Comparison of ENCODE assay signal across 8 mouse cellular contexts in genomic region chr14:55520451-55521361, GRCm38 (mm10). TPM values are rescaled to one million over a fixed set of nuclear protein-coding genes. Genes with fewer than 3 reads are reported as not detected.
DNase-seq lines count a peak whose midpoint lies in the region; ATAC-seq and TF ChIP-seq lines count a peak whose summit lies in the region.

No protein-coding gene starts in this region.

- H3K9ac ChIP-seq in ES-E14 (ENCODE audit: insufficient read depth, low read depth, low read length, poor library complexity, severe bottlenecking): peak overlapping the region; percentile 5; the same call in 1 of the 2 replicates
- peak overlapping the region; percentile 57 for H3K9ac ChIP-seq in hindbrain, embryonic 12.5 days
- no peak overlapping the region for H3K9ac ChIP-seq in liver, embryonic 13.5 days

- peaks cover 34% of the 10 kb centered on the region for H3K27me3 ChIP-seq in hindbrain, embryonic 12.5 days
- H3K27me3 ChIP-seq in liver, embryonic 13.5 days: peaks cover 100% of the 10 kb centered on the region

- WGBS in hindbrain, embryonic 12.5 days: under 1% methylated on average over 61 of the region's 61 CpGs
- 1% methylated on average over 61 of the region's 61 CpGs for WGBS in liver, embryonic 13.5 days (ENCODE audit: insufficient replicate concordance)
- 2% methylated on average over 61 of the region's 61 CpGs for WGBS in olfactory bulb, adult 2 months

- no peaks in the 10 kb centered on the region for H3K9me3 ChIP-seq in ES-E14 (ENCODE audit: control insufficient read depth, insufficient read depth, low read depth, low read length)
- H3K9me3 ChIP-seq in hindbrain, embryonic 12.5 days (replicated peaks): no peaks in the 10 kb centered on the region
- H3K9me3 ChIP-seq in liver, embryonic 13.5 days (replicated peaks): no peaks in the 10 kb centered on the region

- peaks cover 3 to 4% of the 10 kb centered on the region in 2 experiments; a peak in 3 of 4 replicates for H3K4me1 ChIP-seq in ES-E14 (ENCODE audit: control insufficient read depth in 2 of 2, insufficient read depth in 2 of 2, low read length in 2 of 2, poor library complexity in 1 of 2)
- peaks cover 23% of the 10 kb centered on the region for H3K4me1 ChIP-seq in hindbrain, embryonic 12.5 days
- H3K4me1 ChIP-seq in liver, embryonic 13.5 days (replicated peaks): peaks cover 14% of the 10 kb centered on the region
- H3K4me1 ChIP-seq in olfactory bulb, adult 2 months (ENCODE audit: control insufficient read depth, insufficient read depth, low read length): peaks cover 30% of the 10 kb centered on the region

- peak overlapping the region; percentile 65 to 73 for H3K4me3 ChIP-seq in ES-E14 (ENCODE audit: insufficient read depth in 1 of 2, low read depth in 1 of 2, low read length in 2 of 2, poor library complexity in 1 of 2, severe bottlenecking in 1 of 2)
- peak overlapping the region; percentile 50 for H3K4me3 ChIP-seq in hindbrain, embryonic 12.5 days
- peak overlapping the region; percentile 49 for H3K4me3 ChIP-seq in liver, embryonic 13.5 days (replicated peaks)
- H3K4me3 ChIP-seq in olfactory bulb, adult 2 months (ENCODE audit: insufficient read depth, low read depth, low read length): peak overlapping the region; percentile 51

- H3K36me3 ChIP-seq in ES-E14 (ENCODE audit: control insufficient read depth, insufficient read depth, low read length, poor library complexity, severe bottlenecking): no peaks in the 10 kb centered on the region
- no peaks in the 10 kb centered on the region for H3K36me3 ChIP-seq in hindbrain, embryonic 12.5 days
- no peaks in the 10 kb centered on the region for H3K36me3 ChIP-seq in liver, embryonic 13.5 days

- no peak overlapping the region for H3K27ac ChIP-seq in ES-E14 (ENCODE audit: insufficient read depth, low read depth, low read length, poor library complexity, severe bottlenecking)
- peak overlapping the region; percentile 45; the same call in 1 of the 2 replicates for H3K27ac ChIP-seq in hindbrain, embryonic 12.5 days
- H3K27ac ChIP-seq in liver, embryonic 13.5 days: no peak overlapping the region
- peak overlapping the region; percentile 3 for H3K27ac ChIP-seq in olfactory bulb, adult 2 months (ENCODE audit: insufficient read depth, low read depth, low read length)

- ATAC-seq in hindbrain, embryonic 12.5 days (ENCODE audit: low FRiP score): peak; percentile 64
- no peak for ATAC-seq in liver, embryonic 13.5 days (ENCODE audit: low read depth)

- peak; percentile 49 to 50 for DNase-seq in frontal cortex, postnatal 36 days (ENCODE audit: low spot score in 2 of 2)
- DNase-seq in frontal cortex, postnatal 25 days (ENCODE audit: low spot score in 2 of 2): no peak
- peak; percentile 33 for DNase-seq in ES-E14 (ENCODE audit: low read depth, low spot score)
- DNase-seq in embryo, embryonic 10.5 days (ENCODE audit: low spot score): peak; percentile 63
- no peak for DNase-seq in liver, embryonic 13.5 days
- no peak for DNase-seq in urinary bladder, postnatal 14 days (ENCODE audit: low spot score)

- H3K4me2 ChIP-seq in hindbrain, embryonic 12.5 days (replicated peaks): peak overlapping the region; percentile 87
- H3K4me2 ChIP-seq in liver, embryonic 13.5 days: peak overlapping the region; percentile 65

- no peak for TF ChIP-seq CTCF in olfactory bulb, adult 2 months (IDR thresholded peaks at IDR 0.05; ENCODE audit: insufficient read depth, low read depth, low read length)

- TF ChIP-seq POLR2A in olfactory bulb, adult 2 months (IDR thresholded peaks at IDR 0.05; ENCODE audit: insufficient read depth, low read depth, low read length): no peak

- in situ Hi-C loops in ES-E14 (cut with MboI; ENCODE audit: low sequenced_read_pairs in 2 of 2, unreplicated experiment in 2 of 2): no loop called here

TF ChIP-seq in ES-E14, 5 proteins besides CTCF, POLR2A, EP300 and RAD21:
- TF ChIP-seq ZNF384 (IDR thresholded peaks at IDR 0.05; ENCODE audit: low read depth, low read length) (no peak), HCFC1 (IDR thresholded peaks at IDR 0.05; ENCODE audit: borderline replicate concordance, insufficient read depth, low read length) (no peak), CHD2 (IDR thresholded peaks at IDR 0.05; ENCODE audit: low read depth, low read length) (no peak), MAFK (IDR thresholded peaks at IDR 0.05; ENCODE audit: insufficient read depth, low read depth, low read length) (no peak), ZC3H11A (IDR thresholded peaks at IDR 0.05; ENCODE audit: borderline replicate concordance, low read depth, low read length) (no peak)

RNA-seq across cellular contexts. Expression of gene Nrl, which starts 4.1 kb away (rescaled TPM):
- not detected in 2 replicates for total RNA-seq in ES-E14 (2012; rRNA removed)
- polyA plus RNA-seq in hindbrain, embryonic 12.5 days (2016; fragmentation: Nextera tagmentation; extraction: Ambion mirVana): not detected in 2 replicates
- not detected in 2 replicates for polyA plus RNA-seq in liver, embryonic 13.5 days (2015; fragmentation: Nextera tagmentation; extraction: Ambion mirVana)
- not detected in 2 replicates for polyA plus RNA-seq in olfactory bulb, adult 2 months (2012; ENCODE audit: insufficient read depth, insufficient read length, low replicate concordance, missing spikeins)

RNA-seq across cellular contexts. Expression of gene Cpne6, which starts 10.5 kb away (rescaled TPM):
- total RNA-seq in ES-E14 (2012; rRNA removed): 0.21 TPM in 1 of 2 replicates, not detected in the other
- polyA plus RNA-seq in hindbrain, embryonic 12.5 days (2016; fragmentation: Nextera tagmentation; extraction: Ambion mirVana): 0.83 and 1.4 TPM in 2 replicates
- polyA plus RNA-seq in liver, embryonic 13.5 days (2015; fragmentation: Nextera tagmentation; extraction: Ambion mirVana): 0.09 TPM in 1 of 2 replicates, not detected in the other
- polyA plus RNA-seq in olfactory bulb, adult 2 months (2012; ENCODE audit: insufficient read depth, insufficient read length, low replicate concordance, missing spikeins): 357 TPM in 1 of 2 replicates, not detected in the other

RNA-seq across cellular contexts. Expression of gene Pck2, which starts 19.4 kb away (rescaled TPM):
- total RNA-seq in ES-E14 (2012; rRNA removed): 28.5 and 108 TPM in 2 replicates
- polyA plus RNA-seq in hindbrain, embryonic 12.5 days (2016; fragmentation: Nextera tagmentation; extraction: Ambion mirVana): 22.3 and 23.6 TPM in 2 replicates
- 32.2 and 34.5 TPM in 2 replicates for polyA plus RNA-seq in liver, embryonic 13.5 days (2015; fragmentation: Nextera tagmentation; extraction: Ambion mirVana)
- not detected in 2 replicates for polyA plus RNA-seq in olfactory bulb, adult 2 months (2012; ENCODE audit: insufficient read depth, insufficient read length, low replicate concordance, missing spikeins)

RNA-seq across cellular contexts. Expression of gene Carmil3, which starts 30.3 kb away (rescaled TPM):
- 0.58 and 1.1 TPM in 2 replicates for total RNA-seq in ES-E14 (2012; rRNA removed)
- polyA plus RNA-seq in hindbrain, embryonic 12.5 days (2016; fragmentation: Nextera tagmentation; extraction: Ambion mirVana): 17.0 and 18.0 TPM in 2 replicates
- polyA plus RNA-seq in liver, embryonic 13.5 days (2015; fragmentation: Nextera tagmentation; extraction: Ambion mirVana): 0.55 and 0.58 TPM in 2 replicates
- not detected in 2 replicates for polyA plus RNA-seq in olfactory bulb, adult 2 months (2012; ENCODE audit: insufficient read depth, insufficient read length, low replicate concordance, missing spikeins)

RNA-seq across cellular contexts. Expression of gene Dcaf11, which starts 39.1 kb away (rescaled TPM):
- total RNA-seq in ES-E14 (2012; rRNA removed): 17.5 and 28.8 TPM in 2 replicates
- 104 and 106 TPM in 2 replicates for polyA plus RNA-seq in hindbrain, embryonic 12.5 days (2016; fragmentation: Nextera tagmentation; extraction: Ambion mirVana)
- polyA plus RNA-seq in liver, embryonic 13.5 days (2015; fragmentation: Nextera tagmentation; extraction: Ambion mirVana): 48.9 and 59.1 TPM in 2 replicates
- not detected in 2 replicates for polyA plus RNA-seq in olfactory bulb, adult 2 months (2012; ENCODE audit: insufficient read depth, insufficient read length, low replicate concordance, missing spikeins)

Comparison
In these comparisons a context has a peak if more than half of its experiments do, and no peak if none do; other contexts are left out.
1. DNase-seq: peak in frontal cortex, postnatal 36 days (2 of 2), ES-E14 (single experiment) and embryo, embryonic 10.5 days (single experiment); none in frontal cortex, postnatal 25 days (0 of 2), liver, embryonic 13.5 days (single experiment) and urinary bladder, postnatal 14 days (single experiment).
2. H3K27ac ChIP-seq: peak in hindbrain, embryonic 12.5 days (single experiment) and olfactory bulb, adult 2 months (single experiment); none in ES-E14 (single experiment) and liver, embryonic 13.5 days (single experiment).
3. Peak in every context shown above with its lines, with median percentiles within 50 percentile points of each other: H3K4me3 ChIP-seq.